Mouse (Mus musculus) T-helper 17 cell (primary cell): ENCODE measurements at regions not wholly inside any gene's neighbourhood (a gene's known extent, or its start where the extent isn't known, plus 50 kb on each side); places are given as distances from the start of the nearest gene placed in this dataset.

Experiments used
- in situ Hi-C, 2 experiments: fragments of 300-600 bp; cut with MboI, MseI; formaldehyde crosslinking; loops; 1 replicate in 1 of 2; 2 replicates in 1 of 2; pipeline ENCODE4 v1.15.1; 2025; ENCODE audit warnings: high pct_unique_total_duplicates in 2 of 2

GRCm38 (mm10) chr11:31721908-31722307 is 50.2 kb upstream of the Bod1 start:
- in situ Hi-C loops = no loop called here

DNA sequence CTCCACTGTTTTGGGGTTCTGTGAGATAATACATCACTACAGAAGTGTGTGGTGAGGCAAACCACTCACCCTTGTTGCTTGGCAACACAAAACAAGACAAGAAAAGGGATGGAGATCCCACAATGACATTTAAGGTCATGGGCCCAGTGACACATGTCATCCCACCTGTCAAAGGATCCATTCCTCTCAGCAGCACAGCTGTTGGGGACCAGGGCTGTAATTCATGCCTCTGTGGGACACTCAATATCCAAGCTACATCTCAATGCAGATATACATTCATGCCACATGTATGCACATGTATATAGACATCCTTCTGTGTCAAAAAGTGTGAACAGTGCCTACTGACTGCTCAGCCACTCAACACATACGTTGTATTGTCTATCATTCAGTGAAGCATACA is 52.8 kb upstream of the Bod1 start:
- in situ Hi-C loops = no loop called here

DNA sequence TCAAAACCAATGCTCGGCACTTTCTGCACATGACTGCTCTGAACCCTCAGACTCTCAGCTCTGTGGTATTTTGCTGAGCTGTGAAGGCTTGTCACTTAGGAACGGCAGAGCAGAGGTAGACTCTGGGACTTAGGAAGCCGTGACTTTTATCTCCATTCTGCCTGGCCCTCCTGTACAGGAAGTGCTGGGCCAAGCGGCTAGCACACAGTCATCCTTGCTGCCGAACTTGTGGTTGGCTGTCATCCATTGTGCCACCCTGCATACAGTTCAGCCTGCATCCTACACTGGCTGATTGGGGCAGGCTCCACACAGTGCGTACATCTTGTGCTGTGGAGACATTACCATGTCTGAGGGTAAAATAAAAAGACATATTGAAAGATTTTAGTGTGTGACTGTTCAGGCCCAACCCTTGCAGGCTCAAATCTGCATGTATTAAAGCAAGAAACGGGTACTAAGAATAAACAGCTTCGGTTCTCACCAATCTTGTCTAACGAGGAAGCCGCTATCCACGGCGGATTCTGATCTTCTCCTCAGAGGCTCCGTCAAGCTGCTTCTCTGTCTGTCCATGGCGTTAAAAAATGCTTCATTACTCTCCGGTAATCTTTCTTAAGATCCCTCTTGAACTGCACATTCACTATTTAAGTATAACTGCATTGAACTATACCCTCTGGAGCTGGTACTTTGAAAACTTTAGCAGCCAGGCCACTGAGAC is 54.4 kb upstream of the Bod1 start:
- in situ Hi-C loops = no loop called here

- in situ Hi-C loops = no loop called here
Observed at GRCm38 (mm10) chr11:31727289-31727688, 55.6 kb upstream of the Bod1 start.

DNA sequence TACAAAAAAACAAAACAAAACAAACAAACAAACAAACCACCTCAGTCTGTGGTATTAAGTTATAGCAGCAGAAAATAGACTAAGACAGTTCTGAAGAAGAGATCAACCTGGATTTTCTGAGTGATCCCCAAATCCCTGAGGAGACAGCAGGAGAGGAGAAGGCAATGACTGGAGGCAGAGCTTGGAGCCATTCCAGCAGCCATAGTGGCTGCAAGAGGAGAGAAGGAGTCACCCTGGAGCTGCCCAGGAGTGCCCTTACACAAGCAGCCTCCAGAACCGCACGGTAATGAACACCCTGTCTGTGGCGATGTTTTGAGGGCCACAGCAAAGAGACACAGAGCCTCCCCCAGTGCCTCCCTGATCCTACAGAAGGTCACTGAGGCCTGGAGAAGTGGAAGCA is 58.0 kb upstream of the Bod1 start:
- in situ Hi-C loops = no loop called here

DNA sequence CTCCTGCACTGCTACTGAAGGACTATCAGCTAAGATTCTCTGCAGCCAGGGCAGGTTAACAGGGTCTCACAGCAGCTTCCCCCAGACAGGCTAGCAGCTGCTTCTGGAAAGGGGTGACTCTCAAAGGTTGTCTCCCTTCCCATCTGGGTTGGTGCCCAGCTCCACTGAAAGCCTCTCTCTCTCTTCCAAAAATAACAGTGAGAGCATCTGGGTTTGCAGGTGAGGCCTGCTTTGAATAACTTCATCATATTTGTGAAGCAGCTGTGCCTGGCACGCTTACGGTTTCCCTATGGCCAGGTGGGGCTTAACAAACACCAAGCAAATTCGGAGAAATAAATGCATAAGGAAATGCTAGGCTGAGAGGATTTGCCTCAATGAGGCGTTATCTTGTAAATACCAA is 58.5 kb upstream of the Bod1 start:
- in situ Hi-C loops = no loop called here

DNA sequence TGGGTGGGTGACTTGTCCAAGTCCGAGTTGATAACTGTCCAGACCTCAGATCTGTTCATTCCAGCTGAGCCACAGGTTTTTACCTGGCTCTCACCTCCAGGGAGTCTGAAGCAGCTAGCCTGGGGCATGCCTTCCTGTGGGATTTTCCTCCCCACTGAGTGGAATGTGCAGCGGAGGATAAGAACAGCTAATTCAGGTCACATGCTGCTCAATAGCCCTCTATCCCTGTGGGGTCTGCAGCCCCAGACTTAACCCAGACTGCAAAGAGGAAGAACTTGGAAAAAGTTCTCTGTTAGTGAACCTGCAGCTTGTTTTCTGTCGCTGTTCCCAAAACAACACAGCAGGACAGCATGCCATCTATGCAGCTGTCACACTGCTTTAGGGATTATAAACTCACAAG is 59.0 kb upstream of the Bod1 start:
- in situ Hi-C loops = no loop called here

- in situ Hi-C loops = no loop called here
Observed at GRCm38 (mm10) chr11:31731459-31731858, 59.8 kb upstream of the Bod1 start.

DNA sequence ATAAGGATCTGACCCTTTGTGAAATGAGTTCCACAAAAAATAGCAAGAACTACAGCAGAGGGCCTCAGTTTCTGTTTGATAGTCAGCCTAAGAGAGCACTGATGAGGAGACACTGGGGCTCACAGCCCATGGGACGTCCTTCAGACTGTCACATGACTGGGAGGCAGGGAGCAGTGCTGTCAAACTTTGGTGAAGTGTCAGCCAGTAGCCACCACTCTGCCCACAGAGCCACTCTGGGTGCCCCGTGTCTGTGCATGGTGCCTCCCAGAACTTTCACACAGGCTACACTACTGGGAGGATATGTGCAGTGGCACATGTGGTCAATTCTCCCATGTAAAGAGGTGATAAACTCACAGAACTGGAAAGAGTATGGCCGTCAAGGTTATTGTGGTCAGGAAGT is 60.7 kb upstream of the Bod1 start:
- in situ Hi-C loops = no loop called here

DNA sequence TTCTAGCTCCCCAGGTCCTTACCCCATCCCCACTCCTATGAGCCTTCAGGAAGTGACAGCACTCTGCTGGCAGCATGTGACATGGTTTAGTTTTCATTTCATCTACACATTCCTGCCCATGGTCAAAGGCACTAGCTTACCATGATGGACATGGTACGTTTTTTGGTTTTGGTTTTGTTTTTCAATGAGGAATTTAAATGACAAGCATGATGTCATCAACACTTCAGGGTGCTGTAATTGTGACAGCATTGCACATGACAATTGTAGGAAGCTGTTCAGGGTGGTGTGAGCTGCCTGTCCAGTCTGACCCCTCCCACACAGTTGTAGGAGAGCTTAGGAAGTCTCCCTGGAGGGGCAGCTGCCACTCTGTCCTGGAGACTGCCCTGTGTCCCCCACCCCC is 61.3 kb upstream of the Bod1 start:
- in situ Hi-C loops = no loop called here

DNA sequence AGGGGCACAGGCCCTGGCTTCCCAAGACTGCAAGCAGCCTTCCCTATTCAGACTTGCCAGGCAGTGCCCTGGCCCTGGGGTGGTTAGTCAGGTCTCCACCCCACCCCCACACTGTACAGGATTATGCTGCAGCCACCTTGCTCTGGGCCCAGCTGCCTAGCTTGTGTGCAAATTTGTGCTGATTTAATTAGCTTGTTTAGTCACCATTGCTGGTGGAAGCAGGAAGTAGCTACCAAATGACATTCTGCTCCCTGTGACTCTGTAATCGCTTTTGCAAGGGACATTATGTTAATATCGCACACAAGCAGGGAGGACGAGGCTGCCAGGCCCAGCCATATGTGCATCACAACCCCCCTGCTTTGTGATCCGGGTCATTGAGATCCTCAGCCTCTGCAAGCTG is 62.4 kb upstream of the Bod1 start:
- in situ Hi-C loops = no loop called here

- in situ Hi-C loops = no loop called here
Observed at GRCm38 (mm10) chr11:31735257-31735656, 63.6 kb upstream of the Bod1 start.

- in situ Hi-C loops = no loop called here
Observed at GRCm38 (mm10) chr11:31736086-31736485, 64.4 kb upstream of the Bod1 start.

DNA sequence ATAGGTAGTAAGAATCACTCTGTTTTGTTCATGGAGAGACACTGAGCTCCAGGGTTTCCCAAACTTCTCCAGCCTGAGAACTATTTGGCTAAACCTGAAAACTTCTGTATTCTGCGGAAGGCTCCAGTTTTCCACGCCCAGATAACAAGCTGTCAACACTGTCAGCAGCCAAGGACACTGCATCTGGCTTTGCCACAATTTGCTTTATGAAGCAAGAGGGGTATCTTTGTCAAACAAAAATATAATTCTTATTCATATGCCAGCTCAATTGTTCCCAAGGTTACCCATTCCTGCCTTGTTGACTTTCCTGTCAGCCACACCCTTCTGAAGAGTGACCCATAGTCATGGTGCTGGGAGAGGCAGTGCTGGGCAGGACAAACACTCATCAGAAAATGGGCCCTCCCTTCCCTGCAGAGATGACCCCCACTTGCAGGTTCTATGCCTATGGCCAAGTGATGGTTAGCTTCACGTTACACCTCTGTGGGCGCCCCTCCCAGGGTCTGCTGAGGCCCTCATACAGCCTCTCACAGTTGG is 64.9 kb upstream of the Bod1 start:
- in situ Hi-C loops = no loop called here

GRCm38 (mm10) chr11:31738148-31739021 is 66.7 kb upstream of the Bod1 start:
- in situ Hi-C loops = no loop called here

GRCm38 (mm10) chr11:31740409-31740808 is 68.7 kb upstream of the Bod1 start:
- in situ Hi-C loops = loop anchor here in 1 of 2 experiments (5.0 kb wide), 1 partner anchor 762 kb away; no protein-coding TSS in a partner anchor

DNA sequence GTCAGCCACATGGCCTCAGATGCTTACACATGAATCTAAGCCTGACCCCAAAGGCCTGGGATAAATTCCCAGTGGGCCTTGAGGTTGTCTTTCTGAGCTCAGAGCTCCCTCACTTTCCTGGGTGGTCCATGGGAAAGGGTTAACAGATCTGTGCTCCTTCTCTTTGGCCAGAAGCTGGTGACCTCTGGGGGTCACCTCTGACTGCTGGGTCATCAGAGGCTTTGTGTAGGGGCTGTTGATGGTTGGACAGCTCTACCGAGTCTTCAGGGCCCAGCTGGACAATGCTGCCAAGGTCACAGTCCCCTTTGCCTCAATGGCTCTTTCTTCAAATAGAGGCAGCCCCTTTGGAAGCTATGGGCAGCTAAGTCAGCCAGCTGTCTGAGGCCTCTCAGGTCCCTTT is 70.5 kb upstream of the Bod1 start:
- in situ Hi-C loops = loop anchor here in 1 of 2 experiments (5.0 kb wide), 1 partner anchor 760 kb away; no protein-coding TSS in a partner anchor

- in situ Hi-C loops = loop anchor here in 1 of 2 experiments (5.0 kb wide), 1 partner anchor 758 kb away; no protein-coding TSS in a partner anchor
Observed at GRCm38 (mm10) chr11:31744076-31744785, 72.5 kb upstream of the Bod1 start.

DNA sequence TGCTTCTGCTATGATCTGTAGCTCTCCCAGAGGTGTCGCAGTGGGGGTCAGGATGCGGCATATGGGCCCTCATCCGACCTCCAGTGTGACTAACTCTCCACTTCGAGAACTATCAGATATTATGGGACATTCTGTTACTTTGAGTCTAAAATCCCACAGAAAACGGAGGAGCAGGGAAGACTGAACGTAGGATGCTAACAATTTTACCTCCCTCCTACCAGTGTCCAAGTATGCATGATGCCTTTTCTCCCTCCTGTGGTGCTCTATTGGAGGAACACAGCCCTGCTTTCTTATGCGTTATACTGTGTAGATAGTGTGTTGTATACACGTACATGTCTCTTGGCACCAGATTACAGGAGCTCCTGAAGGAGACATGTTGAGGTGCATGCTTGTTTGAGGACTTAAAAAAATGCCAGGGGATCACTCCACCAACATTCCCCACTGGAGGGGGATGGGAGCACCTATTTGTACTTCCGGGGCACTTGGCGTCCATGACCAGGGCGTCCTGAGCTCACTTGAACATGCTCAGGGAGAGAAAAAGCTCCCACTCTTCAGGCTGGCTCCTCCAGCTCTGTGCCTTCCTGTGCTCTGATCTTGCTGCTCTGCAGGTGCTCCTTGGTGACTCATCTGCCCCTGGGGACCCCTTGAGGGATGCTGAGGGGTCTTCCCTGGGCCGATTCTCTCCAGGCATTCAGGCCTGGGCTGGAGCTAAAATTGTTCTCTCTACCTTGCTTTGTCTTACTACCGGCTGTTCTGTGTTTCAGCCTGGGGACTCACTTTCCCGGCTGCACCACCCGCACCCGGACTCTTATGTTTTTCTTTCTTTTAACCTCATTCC is 73.6 kb upstream of the Bod1 start:
- in situ Hi-C loops = no loop called here

DNA sequence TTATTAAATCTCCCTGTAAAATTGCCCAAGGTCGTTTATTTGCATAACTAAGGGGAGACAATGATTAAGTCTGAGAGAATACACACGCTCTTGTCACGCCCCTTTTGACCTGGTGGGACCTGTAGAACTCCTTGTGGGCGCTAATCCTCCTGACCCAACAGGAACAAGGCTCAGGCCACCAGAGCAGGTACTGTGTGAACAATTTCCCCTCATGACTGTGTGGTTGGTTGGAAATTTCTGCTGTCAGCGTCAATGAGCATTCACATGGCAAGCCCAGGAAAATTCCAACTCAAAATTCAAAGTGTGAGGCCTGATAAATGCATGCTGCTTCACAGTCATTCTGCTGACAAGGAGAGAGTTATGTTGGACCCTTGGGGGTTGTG is 74.2 kb upstream of the Bod1 start:
- in situ Hi-C loops = no loop called here

DNA sequence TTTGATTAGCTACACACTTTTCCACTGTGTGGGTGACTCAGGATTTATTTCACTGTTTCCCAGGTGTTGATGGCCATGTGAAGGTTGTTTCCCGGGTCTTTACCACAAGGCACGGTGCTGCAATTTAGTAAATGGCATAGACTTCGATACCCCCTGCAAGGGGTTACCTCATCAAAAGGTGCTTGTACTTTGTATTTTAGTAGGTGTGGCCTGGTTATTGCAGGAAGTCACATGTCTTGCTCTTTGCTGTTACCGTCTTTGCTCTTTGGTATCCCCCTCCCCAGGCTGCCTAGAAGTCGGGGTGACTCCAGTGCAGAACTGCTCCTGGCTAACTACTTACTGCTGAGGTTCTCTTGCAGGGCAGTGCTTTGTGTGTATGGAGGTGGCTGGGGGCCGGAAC is 74.8 kb upstream of the Bod1 start:
- in situ Hi-C loops = no loop called here
